Mouse (Mus musculus) forebrain, embryonic 12.5 days (tissue): Measurements from ENCODE around the gene Ereg. TPM values are rescaled to one million over a fixed set of nuclear protein-coding genes. Genes with fewer than 3 reads are reported as not detected.
A peak's percentile ranks its signal among the peaks of the same experiment; 100 is the strongest.

Experiments used
- ATAC-seq: fragments of 200-750 bp; cut with Nextera tagmentation; 2 replicates; pipeline ENCODE4 v1.8.0; 2017; ENCODE audit warnings: moderate TSS enrichment; ENCODE audit not compliant: low FRiP score
- H3K27ac ChIP-seq: fragments of 300-500 bp; sonication (generic); 2 replicates; pipeline ENCODE4 v1.5.1; 2016; ENCODE audit warnings: mild to moderate bottlenecking
- H3K27me3 ChIP-seq: fragments of 300-500 bp; sonication (generic); 2 replicates; pipeline ENCODE4 v1.6.1; 2016; ENCODE audit warnings: mild to moderate bottlenecking
- H3K36me3 ChIP-seq: fragments of 300-500 bp; sonication (generic); replicated peaks from 2 replicates; pipeline ENCODE4 v1.6.1; 2016; ENCODE audit warnings: mild to moderate bottlenecking
- H3K4me1 ChIP-seq: fragments of 300-500 bp; sonication (generic); 2 replicates; pipeline ENCODE4 v1.6.1; 2016
- H3K4me2 ChIP-seq: fragments of 300-500 bp; sonication (generic); 2 replicates; pipeline ENCODE4 v1.6.1; 2016; ENCODE audit warnings: mild to moderate bottlenecking, moderate library complexity
- H3K4me3 ChIP-seq: fragments of 300-500 bp; sonication (generic); replicated peaks from 2 replicates; pipeline ENCODE4 v1.5.1; 2016; ENCODE audit warnings: mild to moderate bottlenecking
- H3K9ac ChIP-seq: fragments of 300-500 bp; sonication (generic); 2 replicates; pipeline ENCODE4 v1.6.1; 2016; ENCODE audit warnings: mild to moderate bottlenecking
- H3K9me3 ChIP-seq: fragments of 300-500 bp; sonication (generic); 2 replicates; pipeline ENCODE4 v1.6.1; 2016
- WGBS: fragments of 180-500 bp; shearing (Covaris S2); methylation state at CpG from one replicate; pipeline ENCODE4 v1.1.7; 2016; 5-methylcytosine and 5-hydroxymethylcytosine counted together
- polyA plus RNA-seq: library from polyadenylated mRNA; unstranded; fragments of >200 nt; fragmentation: Nextera tagmentation; extraction: Ambion mirVana; gene quantifications from 2 replicates; pipeline ENCODE4 v1.2.1, GENCODE M21; 2016

Gene Ereg
- not detected in 2 replicates for polyA plus RNA-seq

DNA sequence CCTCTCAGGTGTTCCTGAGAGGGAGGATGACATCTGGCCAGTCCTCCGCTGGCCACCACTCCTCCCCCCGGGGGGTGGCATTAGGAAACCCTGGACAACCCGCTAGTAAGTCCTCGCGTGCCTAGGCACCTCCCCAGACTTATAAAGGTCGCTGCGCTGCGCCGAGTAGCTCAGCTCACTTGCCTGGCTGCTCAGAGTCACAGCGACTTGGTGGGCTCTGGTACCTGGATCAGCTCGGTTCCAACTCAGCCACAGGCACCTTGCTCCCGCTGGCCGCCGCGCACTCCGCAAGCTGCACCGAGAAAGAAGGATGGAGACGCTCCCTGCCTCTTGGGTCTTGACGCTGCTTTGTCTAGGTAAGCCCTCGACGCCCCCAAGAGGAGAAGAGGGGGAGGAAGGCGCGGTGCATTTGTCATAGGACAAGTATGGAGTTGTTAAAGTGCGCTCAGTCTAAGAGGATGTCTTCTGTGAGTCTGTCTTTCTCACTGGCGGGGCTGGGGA is at the start of gene Ereg:
TSS of gene Ereg (plus strand) at position 173 of the 501 bp plus-strand sequence.
- Histone ChIP-seq H3K4me3 (peak within 1 kb of the TSS; percentile 37), H3K36me3 (no peaks in the 10 kb centered on the region), H3K9ac (peak within 1 kb of the TSS; percentile 42), H3K4me1 (peaks cover 8% of the 10 kb centered on the region; the same call in 1 of the 2 replicates), H3K27me3 (peaks cover 27% of the 10 kb centered on the region), H3K9me3 (no peaks in the 10 kb centered on the region), H3K27ac (no peak within 1 kb of the TSS), H3K4me2 (peak within 1 kb of the TSS; percentile 69)
- peak; percentile 65; the same call in 1 of the 2 replicates for ATAC-seq
- WGBS, result under 1% methylated on average over 25 of the region's 25 CpGs

DNA sequence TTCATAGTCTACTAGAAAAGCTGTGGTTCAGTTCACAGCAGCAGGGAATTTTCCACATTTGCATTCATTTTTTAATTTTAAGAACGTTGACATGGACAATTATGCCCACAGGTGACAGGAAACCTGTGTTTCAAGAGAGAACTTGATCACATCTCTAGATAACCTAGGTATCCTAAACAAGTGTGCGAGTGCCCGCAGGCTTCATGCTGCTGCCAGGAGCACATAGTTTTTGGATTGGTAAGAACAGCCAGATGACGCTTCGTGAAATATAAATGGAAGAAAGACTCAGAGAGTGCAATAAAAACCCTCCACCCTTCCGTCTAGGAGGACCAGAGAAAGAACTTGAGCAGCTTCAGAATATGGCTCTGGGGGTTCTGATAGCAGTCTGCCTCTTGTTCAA is 47.3 kb upstream of the Ereg start, which contains the start of gene Epgn:
TSS of gene Epgn (plus strand) at position 301 of the 400 bp plus-strand sequence.
- no peak for ATAC-seq

GRCm38 (mm10) chr5:91027840-91028239 is 46.6 kb upstream of the Ereg start:
- no peak overlapping the region for H3K27ac ChIP-seq
- 88% methylated on average over 1 of the region's 1 CpGs for WGBS
- no peak overlapping the region for H3K4me3 ChIP-seq
- ATAC-seq, result no peak
- H3K36me3 ChIP-seq, result no peaks in the 10 kb centered on the region
- H3K27me3 ChIP-seq, result no peaks in the 10 kb centered on the region
- no peaks in the 10 kb centered on the region for H3K9me3 ChIP-seq
- H3K4me1 ChIP-seq, result no peaks in the 10 kb centered on the region
- H3K4me2 ChIP-seq, result no peak overlapping the region
- H3K9ac ChIP-seq, result no peak overlapping the region

More for the DNA sequence above, 47.3 kb upstream of the Ereg start, which contains the start of gene Epgn:
- Histone ChIP-seq H3K4me2 (no peak within 1 kb of the TSS), H3K27me3 (no peaks in the 10 kb centered on the region), H3K4me3 (no peak within 1 kb of the TSS), H3K9ac (no peak within 1 kb of the TSS), H3K27ac (no peak within 1 kb of the TSS), H3K9me3 (no peaks in the 10 kb centered on the region), H3K36me3 (no peaks in the 10 kb centered on the region), H3K4me1 (no peaks in the 10 kb centered on the region)
- 86% methylated on average over 6 of the region's 6 CpGs for WGBS

GRCm38 (mm10) chr5:91030629-91031028 is 43.8 kb upstream of the Ereg start:
- WGBS, result 88% methylated on average over 2 of the region's 2 CpGs
- Histone ChIP-seq H3K27ac (no peak overlapping the region), H3K9ac (no peak overlapping the region), H3K4me1 (no peaks in the 10 kb centered on the region), H3K4me3 (no peak overlapping the region), H3K9me3 (no peaks in the 10 kb centered on the region), H3K36me3 (no peaks in the 10 kb centered on the region), H3K27me3 (no peaks in the 10 kb centered on the region), H3K4me2 (no peak overlapping the region)
- no peak for ATAC-seq

- no peak for ATAC-seq
- WGBS, result 94% methylated on average over 2 of the region's 2 CpGs
Measured at GRCm38 (mm10) chr5:91035341-91035740, 39.1 kb upstream of the Ereg start.

DNA sequence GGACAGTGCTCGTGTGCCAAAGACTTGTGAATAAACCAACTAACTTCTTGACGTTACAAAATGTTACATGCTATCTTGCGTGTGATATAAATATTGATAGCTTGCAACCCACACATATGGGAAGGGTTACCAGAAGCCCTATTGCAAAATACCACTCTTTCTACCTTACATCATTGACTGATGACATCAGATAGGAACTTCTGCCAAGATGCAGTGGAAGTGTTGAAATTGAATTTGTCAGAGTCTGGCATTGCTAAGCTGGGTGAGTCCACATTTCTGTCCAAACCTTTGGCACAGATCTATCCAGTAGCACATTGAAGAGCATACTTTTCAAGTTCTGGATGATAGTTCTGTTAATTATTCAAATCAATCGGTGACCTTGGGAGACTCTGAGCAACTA is 37.8 kb upstream of the Ereg start:
- Histone ChIP-seq H3K4me3 (no peak overlapping the region), H3K9ac (no peak overlapping the region), H3K27me3 (no peaks in the 10 kb centered on the region), H3K9me3 (no peaks in the 10 kb centered on the region), H3K4me1 (no peaks in the 10 kb centered on the region), H3K27ac (no peak overlapping the region), H3K4me2 (no peak overlapping the region), H3K36me3 (no peaks in the 10 kb centered on the region)
- WGBS, result 94% methylated on average over 4 of the region's 4 CpGs
- no peak for ATAC-seq

More at GRCm38 (mm10) chr5:91035341-91035740, 39.1 kb upstream of the Ereg start:
- Histone ChIP-seq H3K36me3 (no peaks in the 10 kb centered on the region), H3K9ac (no peak overlapping the region), H3K27ac (no peak overlapping the region), H3K9me3 (no peaks in the 10 kb centered on the region), H3K4me3 (no peak overlapping the region), H3K27me3 (no peaks in the 10 kb centered on the region), H3K4me2 (no peak overlapping the region), H3K4me1 (no peaks in the 10 kb centered on the region)

DNA sequence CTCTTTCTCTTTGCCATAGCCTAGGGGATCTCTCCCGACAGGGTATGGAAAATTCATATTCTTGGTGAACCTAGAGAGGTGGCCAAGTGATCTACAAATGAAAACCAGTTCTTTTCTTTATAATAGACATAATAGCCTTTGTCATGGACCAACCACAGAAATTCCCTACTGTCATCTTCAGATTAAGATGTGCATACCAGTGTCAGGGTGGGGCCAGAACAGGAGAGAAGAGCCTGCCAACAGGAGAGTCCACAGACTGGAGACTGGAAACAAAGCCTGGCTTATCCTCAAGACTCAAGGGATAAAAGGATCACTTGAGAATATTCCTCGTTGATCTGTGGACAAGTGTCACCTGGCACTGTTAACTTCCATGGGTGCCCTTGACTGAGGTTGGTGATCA is 36.7 kb upstream of the Ereg start:
- no peak overlapping the region for H3K9ac ChIP-seq
- WGBS, result 80% methylated on average over 2 of the region's 2 CpGs
- H3K4me3 ChIP-seq, result no peak overlapping the region
- H3K4me2 ChIP-seq, result no peak overlapping the region
- ATAC-seq, result no peak
- no peaks in the 10 kb centered on the region for H3K4me1 ChIP-seq
- no peaks in the 10 kb centered on the region for H3K36me3 ChIP-seq
- no peaks in the 10 kb centered on the region for H3K9me3 ChIP-seq
- no peaks in the 10 kb centered on the region for H3K27me3 ChIP-seq
- no peak overlapping the region for H3K27ac ChIP-seq

- WGBS, result 22% methylated on average over 2 of the region's 2 CpGs
- H3K4me2 ChIP-seq, result no peak overlapping the region
- ATAC-seq, result no peak
- H3K4me1 ChIP-seq, result no peaks in the 10 kb centered on the region
- H3K4me3 ChIP-seq, result no peak overlapping the region
- H3K36me3 ChIP-seq, result no peaks in the 10 kb centered on the region
- no peaks in the 10 kb centered on the region for H3K9me3 ChIP-seq
- no peak overlapping the region for H3K27ac ChIP-seq
- H3K9ac ChIP-seq, result no peak overlapping the region
- no peaks in the 10 kb centered on the region for H3K27me3 ChIP-seq
Measured at GRCm38 (mm10) chr5:91038547-91038946, 35.9 kb upstream of the Ereg start.

DNA sequence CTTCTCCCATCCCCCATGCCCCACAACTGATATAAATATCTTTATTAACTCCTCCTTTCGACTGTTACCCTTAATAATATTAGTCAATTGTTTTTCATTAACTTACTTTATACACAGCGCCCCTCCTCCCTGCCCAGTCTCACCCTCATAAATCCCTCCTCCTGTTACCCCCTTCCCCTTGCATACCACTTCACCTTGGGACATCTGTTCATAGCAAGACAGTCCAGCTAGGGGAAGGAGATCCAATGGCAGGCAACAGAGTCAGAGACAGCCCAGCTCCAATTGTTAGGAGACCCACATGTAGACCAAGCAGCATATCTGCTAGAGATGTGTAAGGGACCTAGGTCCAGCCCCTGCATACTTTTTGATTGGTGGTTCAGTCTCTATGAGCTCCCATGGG is 35.5 kb upstream of the Ereg start:
- H3K36me3 ChIP-seq, result no peaks in the 10 kb centered on the region
- no peak for ATAC-seq
- 77% methylated on average over 2 of the region's 2 CpGs for WGBS
- no peak overlapping the region for H3K4me3 ChIP-seq
- no peak overlapping the region for H3K9ac ChIP-seq
- H3K9me3 ChIP-seq, result no peaks in the 10 kb centered on the region
- no peak overlapping the region for H3K27ac ChIP-seq
- H3K4me1 ChIP-seq, result no peaks in the 10 kb centered on the region
- H3K27me3 ChIP-seq, result no peaks in the 10 kb centered on the region
- H3K4me2 ChIP-seq, result no peak overlapping the region

DNA sequence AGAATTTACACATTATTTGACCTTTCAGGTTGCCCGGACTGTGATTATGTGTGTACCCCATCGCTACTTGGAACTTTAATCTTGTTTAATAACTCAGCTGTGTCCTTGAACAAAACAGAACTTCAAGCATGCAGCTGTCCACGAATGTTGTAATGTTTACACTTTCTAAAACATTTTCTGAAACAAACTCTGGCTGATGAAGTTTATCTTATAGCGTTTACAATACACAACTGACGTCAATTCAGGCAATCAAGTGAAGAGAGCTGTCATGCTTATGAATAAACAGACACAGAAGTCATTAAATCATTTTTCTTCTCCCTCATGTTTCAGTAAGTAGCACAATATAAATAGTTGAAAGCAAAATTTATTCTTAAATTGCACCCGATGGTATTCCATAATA is 26.4 kb upstream of the Ereg start:
- Histone ChIP-seq H3K27ac (no peak overlapping the region), H3K27me3 (no peaks in the 10 kb centered on the region), H3K4me2 (no peak overlapping the region), H3K4me1 (no peaks in the 10 kb centered on the region), H3K9ac (no peak overlapping the region), H3K36me3 (no peaks in the 10 kb centered on the region), H3K4me3 (no peak overlapping the region), H3K9me3 (no peaks in the 10 kb centered on the region)
- 83% methylated on average over 6 of the region's 6 CpGs for WGBS
- ATAC-seq, result no peak

- Histone ChIP-seq H3K4me1 (no peaks in the 10 kb centered on the region), H3K4me3 (no peak overlapping the region), H3K27me3 (no peaks in the 10 kb centered on the region), H3K9ac (no peak overlapping the region), H3K9me3 (no peaks in the 10 kb centered on the region), H3K27ac (no peak overlapping the region), H3K4me2 (no peak overlapping the region), H3K36me3 (no peaks in the 10 kb centered on the region)
- no peak for ATAC-seq
- WGBS, result 82% methylated on average over 8 of the region's 8 CpGs
Measured at GRCm38 (mm10) chr5:91048397-91048796, 26.0 kb upstream of the Ereg start.

DNA sequence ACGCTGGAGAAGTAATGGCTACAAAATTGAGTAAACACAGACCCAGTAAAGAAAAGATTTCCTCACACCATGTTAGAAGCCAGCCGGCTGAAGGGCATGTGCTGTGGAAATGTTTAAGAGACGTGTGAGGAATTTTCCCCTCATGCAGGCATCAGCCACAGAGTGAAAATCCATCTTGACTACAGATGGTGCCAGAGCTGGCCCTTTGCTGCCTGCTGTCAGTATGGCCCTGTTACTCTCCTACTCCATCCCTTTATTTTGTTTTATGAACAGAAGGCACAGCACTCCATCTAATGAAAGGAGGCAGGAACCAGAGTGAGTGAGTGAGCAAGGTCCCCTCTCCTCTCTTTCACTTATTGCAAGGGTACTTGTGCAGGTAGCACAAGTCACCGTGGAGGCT is 2.1 kb upstream of the Ereg start:
- 80% methylated on average over 4 of the region's 4 CpGs for WGBS
- Histone ChIP-seq H3K4me1 (peaks cover 8% of the 10 kb centered on the region; the same call in 1 of the 2 replicates), H3K9me3 (no peaks in the 10 kb centered on the region), H3K27me3 (peaks cover 27% of the 10 kb centered on the region), H3K9ac (no peak overlapping the region), H3K27ac (no peak overlapping the region), H3K4me3 (no peak overlapping the region), H3K36me3 (no peaks in the 10 kb centered on the region), H3K4me2 (no peak overlapping the region)
- ATAC-seq, result no peak

DNA sequence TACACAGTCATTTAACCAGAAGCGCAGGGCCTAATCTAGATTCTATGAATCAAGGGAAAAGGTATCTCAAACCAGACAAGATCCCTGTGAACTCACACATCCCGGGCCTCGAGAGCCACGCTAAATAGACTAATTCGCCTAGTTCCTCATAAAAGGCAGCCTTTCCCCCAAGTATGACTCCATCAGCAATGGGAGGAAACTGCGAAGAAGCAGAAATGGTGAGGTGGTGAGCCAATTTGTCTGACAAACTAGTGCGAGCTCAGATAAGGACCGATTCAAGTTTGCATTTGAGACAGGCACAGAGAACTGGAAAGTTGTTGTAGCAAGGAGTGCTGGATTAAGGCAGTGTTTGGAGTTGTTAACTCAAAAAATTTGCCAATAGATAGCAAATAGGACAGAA is 796 bp upstream of the Ereg start:
- no peak overlapping the region for H3K27ac ChIP-seq
- H3K9me3 ChIP-seq, result no peaks in the 10 kb centered on the region
- no peaks in the 10 kb centered on the region for H3K36me3 ChIP-seq
- no peak overlapping the region for H3K4me3 ChIP-seq
- 86% methylated on average over 8 of the region's 8 CpGs for WGBS
- no peak overlapping the region for H3K4me2 ChIP-seq
- H3K27me3 ChIP-seq, result peaks cover 27% of the 10 kb centered on the region
- H3K4me1 ChIP-seq, result peaks cover 8% of the 10 kb centered on the region; the same call in 1 of the 2 replicates
- no peak overlapping the region for H3K9ac ChIP-seq
- no peak for ATAC-seq
